Mouse (Mus musculus) regulatory T cell (primary cell): ENCODE data around the gene Vsig8.

Experiments used
- in situ Hi-C: fragments of 300-600 bp; cut with MboI, MseI; formaldehyde crosslinking; loops from one replicate; pipeline ENCODE4 v1.15.1; 2025; ENCODE audit warnings: high pct_unique_total_duplicates

Vsig8 gene

GRCm38 (mm10) chr1:172585026-172585425 is 29.3 kb downstream of the Vsig8 start:
- in situ Hi-C loops, result no loop called here

DNA sequence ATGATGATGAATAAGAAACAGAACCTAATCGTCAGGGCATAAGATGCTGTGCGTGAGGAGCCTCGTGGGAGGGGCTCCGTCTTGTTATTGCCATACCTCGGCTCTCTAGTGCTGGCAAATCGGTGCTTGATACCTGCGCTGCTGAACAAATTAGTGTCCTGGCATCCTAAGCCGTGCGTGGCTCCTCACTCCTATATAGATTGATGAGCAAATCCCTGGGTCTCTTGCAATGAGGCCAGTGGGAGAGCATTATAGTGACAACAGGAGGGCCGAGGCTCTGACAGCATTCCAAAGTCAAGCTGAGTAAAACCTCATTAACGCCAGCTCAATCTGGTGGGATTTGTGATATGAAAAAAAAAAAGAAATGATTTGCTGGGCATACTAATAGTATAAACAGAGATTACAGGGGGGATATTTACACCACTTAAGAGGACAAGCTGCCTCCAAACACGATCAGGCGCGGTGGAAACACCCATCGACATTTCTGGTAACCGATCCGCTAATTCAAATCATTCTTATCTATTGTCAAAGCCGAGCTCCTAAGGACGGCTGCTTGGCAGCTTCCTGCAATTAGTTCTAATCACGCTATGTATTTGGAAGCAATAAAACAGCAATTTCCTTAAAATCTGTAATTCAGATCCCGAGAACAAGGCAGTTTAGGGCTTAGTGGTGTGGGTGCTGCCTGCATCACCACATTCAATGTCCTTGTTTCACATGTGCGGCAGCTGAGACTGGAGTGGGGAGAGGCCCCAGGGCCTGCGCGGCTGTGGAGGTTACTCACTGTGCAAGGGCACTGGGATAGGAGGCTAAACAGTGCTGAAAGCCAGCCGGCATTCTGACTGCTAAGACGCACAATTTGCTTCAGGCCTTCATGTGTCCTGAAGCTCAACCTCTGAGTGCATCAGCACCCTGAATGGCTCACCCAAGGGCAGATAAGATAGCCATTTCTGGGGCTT is 30.2 kb downstream of the Vsig8 start:
- in situ Hi-C loops, result no loop called here

GRCm38 (mm10) chr1:172590385-172590784 is 34.6 kb downstream of the Vsig8 start, which contains the start of gene Slamf8:
Gene Slamf8, minus strand, starts transcription at chr1:172590568.
- in situ Hi-C loops, result no loop called here

DNA sequence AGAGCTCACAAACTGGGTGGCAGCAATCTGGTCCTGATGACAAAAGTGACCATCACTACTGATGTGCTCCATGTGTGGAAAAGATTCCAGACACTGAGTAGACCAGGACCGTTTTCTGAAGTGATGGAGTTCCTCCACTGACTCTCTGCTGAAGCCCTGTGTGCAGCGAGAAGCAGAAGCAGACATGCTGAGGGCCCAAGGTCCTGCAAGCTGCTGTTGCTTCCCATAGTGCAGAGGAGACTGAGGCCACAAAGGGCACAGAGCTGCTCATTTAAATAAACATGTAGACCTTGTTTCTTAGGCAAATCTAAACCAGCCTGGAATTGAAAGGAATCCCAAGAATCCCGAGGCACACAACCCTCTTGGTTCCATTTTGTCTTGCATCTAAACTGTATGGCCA is 37.6 kb downstream of the Vsig8 start:
- in situ Hi-C loops, result no loop called here

- in situ Hi-C loops, result no loop called here
Measured at GRCm38 (mm10) chr1:172593956-172594355, 38.2 kb downstream of the Vsig8 start.

DNA sequence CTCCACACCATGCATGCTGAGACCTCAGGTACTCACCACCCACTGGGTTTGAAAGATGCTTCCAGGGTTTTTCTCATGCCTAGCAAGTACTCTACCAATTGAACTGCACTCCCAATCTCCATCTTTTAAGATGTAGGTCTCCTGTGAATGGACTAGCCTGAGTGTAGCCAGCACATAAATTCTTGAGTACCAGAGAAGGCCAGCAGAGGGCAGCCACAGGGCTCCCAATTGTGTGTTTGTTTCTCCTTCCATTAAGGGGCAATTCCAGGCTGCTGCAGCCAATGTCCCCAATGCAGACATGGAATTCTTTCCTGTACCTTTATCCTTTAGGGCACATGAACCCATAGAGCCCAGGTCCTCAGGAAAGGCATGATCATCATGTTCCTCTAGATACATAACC is 38.8 kb downstream of the Vsig8 start:
- in situ Hi-C loops, result no loop called here

- in situ Hi-C loops, result no loop called here
Measured at GRCm38 (mm10) chr1:172602326-172602725, 46.6 kb downstream of the Vsig8 start, which contains the start of gene Fcrl6. Gene Fcrl6, minus strand, starts transcription at chr1:172602551.

GRCm38 (mm10) chr1:172611304-172611703 is 55.6 kb downstream of the Vsig8 start:
- in situ Hi-C loops, result loop anchor here (10.0 kb wide), 1 partner anchor 1757 kb away; no protein-coding TSS in a partner anchor

GRCm38 (mm10) chr1:172612745-172613144 is 57.0 kb downstream of the Vsig8 start:
- in situ Hi-C loops, result loop anchor here (10.0 kb wide), 1 partner anchor 1758 kb away; no protein-coding TSS in a partner anchor
